In the genomic region with DNA sequence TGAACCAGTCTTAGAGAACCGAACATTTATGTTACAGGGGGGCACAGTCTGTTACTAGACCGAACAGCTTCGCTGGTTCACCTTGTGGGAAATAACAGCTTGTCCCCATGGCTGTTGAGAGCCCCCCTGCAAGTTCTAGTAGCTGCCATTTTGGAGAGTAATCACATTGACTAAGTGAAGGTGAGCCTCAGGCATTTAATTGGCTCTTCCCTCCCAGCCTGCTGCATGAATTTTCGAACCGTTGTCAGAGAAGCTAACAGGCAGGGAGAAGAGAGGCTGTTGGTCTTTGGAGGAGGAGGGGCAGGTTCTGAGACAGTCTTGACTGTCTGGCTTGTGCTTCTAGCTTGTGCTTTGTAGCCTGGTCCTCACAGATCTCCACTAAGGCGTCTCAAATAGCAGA, we compare ENCODE assay signal across 18 mouse cellular contexts. TPM values are rescaled to one million over a fixed set of nuclear protein-coding genes. Genes with fewer than 3 reads are reported as not detected.
DNase-seq lines count a peak whose midpoint lies in the region; ATAC-seq lines count a peak whose summit lies in the region.
"Had no signal": no experiment of that assay in that cellular context is flagged by ENCODE, and none has a peak within 500 bp of the region (broad histone marks: within the 10 kb centered on the region; RNA-seq: fewer than 3 reads in every experiment).

No protein-coding gene starts in this region.

- peaks cover 6% of the 10 kb centered on the region; the same call in 1 of the 2 replicates for H3K4me1 ChIP-seq in kidney, embryonic 16.5 days (ENCODE audit: insufficient read depth, low read length)
- peaks cover 34% of the 10 kb centered on the region for H3K4me1 ChIP-seq in embryonic facial prominence, embryonic 10.5 days
- H3K4me1 ChIP-seq: forebrain, embryonic 12.5 days; intestine, embryonic 15.5 days had no signal

- ATAC-seq in kidney, embryonic 16.5 days (ENCODE audit: low FRiP score, low TSS enrichment) = peak; percentile 42; the same call in 1 of the 2 replicates
- ATAC-seq: intestine, embryonic 15.5 days had no signal

- H3K27me3 ChIP-seq in kidney, embryonic 16.5 days (ENCODE audit: insufficient read depth, low read length) = no peaks in the 10 kb centered on the region
- H3K27me3 ChIP-seq in embryonic facial prominence, embryonic 10.5 days (replicated peaks; ENCODE audit: low read depth, poor library complexity, severe bottlenecking) = no peaks in the 10 kb centered on the region
- H3K27me3 ChIP-seq: heart, embryonic 15.5 days; intestine, embryonic 15.5 days had no signal

- H3K27ac ChIP-seq in kidney, embryonic 16.5 days (ENCODE audit: low read length) = no peak overlapping the region
- H3K27ac ChIP-seq in embryonic facial prominence, embryonic 10.5 days (replicated peaks) = peak overlapping the region; percentile 37; the same call in 1 of the 2 replicates
- H3K27ac ChIP-seq: embryonic facial prominence, embryonic 13.5 days; forebrain, embryonic 12.5 days; heart, embryonic 15.5 days; hindbrain, embryonic 10.5 days; intestine, embryonic 15.5 days had no signal

- DNase-seq in cerebellum, postnatal 10 days = peak; percentile 27 to 51
- DNase-seq in cerebellum, postnatal 25 days = no peak
- DNase-seq in heart, adult 11 months = peak; percentile 86
- no peak for DNase-seq in heart, postnatal 36 days
- no peak for DNase-seq in kidney, postnatal 36 days
- no peak for DNase-seq in embryonic facial prominence, embryonic 10.5 days (ENCODE audit: low spot score)
- DNase-seq: adrenal gland, postnatal 10 days; heart, postnatal 14 days had no signal

- no peak overlapping the region for H3K4me3 ChIP-seq in kidney, embryonic 16.5 days (ENCODE audit: low read length)
- H3K4me3 ChIP-seq in embryonic facial prominence, embryonic 10.5 days = no peak overlapping the region
- H3K4me3 ChIP-seq: embryonic facial prominence, embryonic 13.5 days; forebrain, embryonic 12.5 days; heart, embryonic 15.5 days; hindbrain, embryonic 10.5 days; intestine, embryonic 15.5 days had no signal

- H3K9me3 ChIP-seq in kidney, embryonic 16.5 days (ENCODE audit: low read length) = no peaks in the 10 kb centered on the region
- no peaks in the 10 kb centered on the region for H3K9me3 ChIP-seq in embryonic facial prominence, embryonic 10.5 days
- H3K9me3 ChIP-seq: embryonic facial prominence, embryonic 13.5 days; forebrain, embryonic 12.5 days; heart, embryonic 15.5 days; hindbrain, embryonic 10.5 days; intestine, embryonic 15.5 days had no signal

- H3K4me2 ChIP-seq in kidney, embryonic 16.5 days (replicated peaks; ENCODE audit: low read depth, low read length) = no peak overlapping the region
- H3K4me2 ChIP-seq: embryonic facial prominence, embryonic 13.5 days; forebrain, embryonic 12.5 days; heart, embryonic 11.5 days; heart, embryonic 15.5 days; intestine, embryonic 15.5 days had no signal

- H3K9ac ChIP-seq in kidney, embryonic 16.5 days (replicated peaks; ENCODE audit: low read length) = no peak overlapping the region
- H3K9ac ChIP-seq: embryonic facial prominence, embryonic 13.5 days; forebrain, embryonic 12.5 days; heart, embryonic 15.5 days; intestine, embryonic 15.5 days had no signal

- 54% methylated on average over 6 of the region's 6 CpGs for WGBS in kidney, embryonic 16.5 days
- 60% methylated on average over 6 of the region's 6 CpGs for WGBS in embryonic facial prominence, embryonic 10.5 days

- intact Hi-C loops in heart, postnatal 36 days (cut with DNase I) = no loop called here

- no peaks in the 10 kb centered on the region for H3K36me3 ChIP-seq in kidney, embryonic 16.5 days (ENCODE audit: insufficient read depth, low read length)
- H3K36me3 ChIP-seq in embryonic facial prominence, embryonic 10.5 days (replicated peaks) = no peaks in the 10 kb centered on the region
- H3K36me3 ChIP-seq: embryonic facial prominence, embryonic 13.5 days; forebrain, embryonic 12.5 days; heart, embryonic 15.5 days; hindbrain, embryonic 10.5 days; intestine, embryonic 15.5 days had no signal

RNA-seq across cellular contexts. Expression of a gene that starts 45.3 kb away (rescaled TPM):
- under 1 TPM in 1 of 2 experiments, not detected in 1; 0.14 TPM for total RNA-seq in heart, postnatal 36 days (2021)
- 1.1 and 1.5 TPM in 2 replicates for polyA plus RNA-seq in kidney, embryonic 16.5 days (2015; fragmentation: Nextera tagmentation; extraction: Ambion mirVana)
- 1.1 and 1.4 TPM in 2 replicates for polyA plus RNA-seq in embryonic facial prominence, embryonic 10.5 days (2016; fragmentation: Nextera tagmentation; extraction: Ambion mirVana)
- total RNA-seq: MEL had no signal

RNA-seq across cellular contexts. Expression of a gene that starts 54.9 kb away (rescaled TPM):
- total RNA-seq in heart, postnatal 36 days (2021) = under 1 TPM in 1 of 2 experiments, not detected in 1; 0.33 TPM
- polyA plus RNA-seq in kidney, embryonic 16.5 days (2015; fragmentation: Nextera tagmentation; extraction: Ambion mirVana) = not detected in 2 replicates
- polyA plus RNA-seq in embryonic facial prominence, embryonic 10.5 days (2016; fragmentation: Nextera tagmentation; extraction: Ambion mirVana) = not detected in 2 replicates
- total RNA-seq: granulocyte monocyte progenitor cell, adult 5-6 weeks; MEL had no signal
- polyA plus RNA-seq: C2C12; forebrain, embryonic 12.5 days; heart, embryonic 11.5 days; hindbrain, embryonic 10.5 days; intestine, embryonic 15.5 days had no signal

Comparison
In these comparisons a context has a peak if more than half of its experiments do, and no peak if none do; other contexts are left out.
1. DNase-seq: peak in cerebellum, postnatal 10 days (2 of 2) and heart, adult 11 months (single experiment); none in cerebellum, postnatal 25 days (0 of 2), heart, postnatal 36 days (0 of 2), kidney, postnatal 36 days (0 of 2) and embryonic facial prominence, embryonic 10.5 days (single experiment).